Mouse (Mus musculus): ENCODE measurements around the gene Muc20. TPM values are rescaled to one million over a fixed set of nuclear protein-coding genes. Genes with fewer than 3 reads are reported as not detected.

The Muc20 gene
- total and polyA plus RNA-seq, 3 experiments, result 0.30 to 0.94 (median 0.47) TPM

DNA sequence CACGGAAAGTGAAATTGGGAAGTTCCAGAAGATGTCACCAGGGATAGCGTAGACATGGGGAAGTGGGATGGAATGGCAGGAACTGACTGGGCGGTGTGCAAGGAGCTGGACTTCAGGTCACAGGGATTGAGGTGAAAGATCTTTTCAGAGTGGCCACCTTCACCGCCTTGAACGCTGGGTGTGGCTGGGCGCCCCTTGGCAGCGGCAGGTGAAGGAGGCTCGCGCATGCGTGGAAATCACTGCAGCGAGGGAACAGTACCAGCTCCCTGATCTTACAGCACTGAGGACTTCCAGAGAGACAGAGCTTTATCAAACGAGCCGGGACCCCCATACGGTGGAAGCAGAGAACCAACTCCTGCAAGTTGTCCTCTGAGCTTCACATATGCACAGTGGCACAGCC, 17.3 kb upstream of the Muc20 start:
- TF ChIP-seq CTCF (IDR thresholded peaks at IDR 0.05) (no peak), POLR2A (IDR thresholded peaks at IDR 0.05; ENCODE audit: insufficient read depth, low read depth, low read length) (0 out of 2 replicates have a peak, but pooled peaks have one; percentile 28), EP300 (IDR thresholded peaks at IDR 0.05; ENCODE audit: insufficient read depth, low read depth, low read length) (no peak)
- 16% methylated on average over 14 of the region's 14 CpGs for WGBS
- Histone ChIP-seq H3K4me1 (ENCODE audit: control insufficient read depth, insufficient read depth, low read length) (peaks cover 5% of the 10 kb centered on the region), H3K36me3 (ENCODE audit: control insufficient read depth, insufficient read depth, low read length) (no peaks in the 10 kb centered on the region), H3K9ac (ENCODE audit: low read depth, low read length) (peak overlapping the region; percentile 56), H3K27ac (peak overlapping the region; percentile 63), H3K4me3 (peak overlapping the region; percentile 36), H3K27me3 (ENCODE audit: control insufficient read depth, insufficient read depth, low read length) (no peaks in the 10 kb centered on the region), H3K79me2 (replicated peaks; ENCODE audit: control insufficient read depth, insufficient read depth, low read length) (no peaks in the 10 kb centered on the region)
- intact Hi-C loops (cut with DNase I), result loop anchor here (2.0 to 5.0 kb wide), 5 partner anchors 38 to 343 kb away; no protein-coding TSS in a partner anchor
- peak; percentile 58 to 62 for DNase-seq

DNA sequence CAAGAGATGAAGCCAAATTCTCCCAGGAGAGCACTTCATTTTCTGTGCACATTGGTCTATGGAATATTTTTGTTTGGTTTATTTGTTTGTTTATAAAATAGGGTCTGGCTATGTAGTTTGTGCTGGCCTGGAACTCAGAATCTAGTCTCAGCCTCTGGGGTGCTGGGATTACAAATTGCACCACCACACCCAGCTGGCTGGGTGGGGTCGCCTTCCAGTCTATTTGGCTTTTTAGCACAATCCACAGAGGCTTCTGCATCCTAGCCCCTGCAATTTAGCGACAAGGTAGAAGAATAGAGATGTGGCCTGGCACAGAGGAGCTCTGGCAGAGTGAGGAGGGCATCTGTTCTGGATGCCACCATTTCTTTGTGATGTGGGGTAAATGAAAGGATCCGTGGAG, 16.5 kb upstream of the Muc20 start:
- DNase-seq, result peak; percentile 31 to 39
- peaks cover 5% of the 10 kb centered on the region for H3K4me1 ChIP-seq (ENCODE audit: control insufficient read depth, insufficient read depth, low read length)

DNA sequence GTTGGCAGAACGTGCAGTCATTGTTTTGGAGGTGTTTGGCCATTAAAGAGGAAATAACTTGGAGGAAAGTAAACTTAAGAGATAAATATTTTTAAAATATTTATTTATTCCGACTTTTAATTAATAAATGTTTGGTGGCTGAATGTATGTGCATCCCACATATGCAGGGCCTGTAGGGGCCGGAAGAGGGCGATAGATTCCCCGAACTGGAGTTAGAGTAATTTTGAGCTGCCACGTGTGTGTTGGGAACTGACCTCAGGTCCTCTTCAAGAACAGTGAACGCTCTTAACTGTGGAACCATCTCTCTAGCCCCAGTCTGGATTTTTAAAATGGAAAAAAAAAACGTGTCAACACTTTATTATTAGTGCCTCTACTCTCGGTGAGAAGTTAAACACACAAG, 16.1 kb upstream of the Muc20 start:
- no peak overlapping the region for H3K4me3 ChIP-seq

More for the DNA sequence above, 16.5 kb upstream of the Muc20 start:
- intact Hi-C loops (cut with DNase I), result loop anchor here (2.0 to 5.0 kb wide), 5 partner anchors 39 to 344 kb away; no protein-coding TSS in a partner anchor
- no peak overlapping the region for H3K9ac ChIP-seq (ENCODE audit: low read depth, low read length)
- no peaks in the 10 kb centered on the region for H3K79me2 ChIP-seq (replicated peaks; ENCODE audit: control insufficient read depth, insufficient read depth, low read length)
- no peaks in the 10 kb centered on the region for H3K36me3 ChIP-seq (ENCODE audit: control insufficient read depth, insufficient read depth, low read length)
- no peak overlapping the region for H3K4me3 ChIP-seq
- no peak for TF ChIP-seq EP300 (IDR thresholded peaks at IDR 0.05; ENCODE audit: insufficient read depth, low read depth, low read length)
- WGBS, result 72% methylated on average over 3 of the region's 3 CpGs
- peak overlapping the region; percentile 63 for H3K27ac ChIP-seq
- no peaks in the 10 kb centered on the region for H3K27me3 ChIP-seq (ENCODE audit: control insufficient read depth, insufficient read depth, low read length)

DNA sequence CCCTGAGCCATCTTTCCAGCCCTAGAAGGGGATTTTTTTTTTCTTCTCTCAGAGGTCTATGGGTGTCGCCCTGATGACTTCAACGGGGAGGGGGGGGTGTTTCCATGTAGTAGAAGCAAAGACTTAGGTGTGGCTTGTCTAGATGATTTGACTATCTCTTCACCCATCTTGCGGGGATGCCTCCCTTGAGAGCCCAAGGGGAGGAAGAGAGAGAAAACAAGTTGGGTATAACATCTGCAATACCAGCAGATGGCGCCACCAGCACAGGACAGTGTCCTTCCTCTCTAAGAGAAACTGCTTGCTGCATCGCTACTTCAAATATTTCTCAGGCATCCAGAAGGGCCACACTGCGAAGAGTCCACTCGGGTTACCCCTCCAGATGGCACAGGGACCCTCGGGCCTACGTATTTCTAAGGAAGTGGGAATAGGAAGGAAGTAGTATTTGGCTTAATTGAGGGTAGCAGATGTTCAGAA, 15.7 kb upstream of the Muc20 start:
- TF ChIP-seq POLR2A (IDR thresholded peaks at IDR 0.05; ENCODE audit: insufficient read depth, low read depth, low read length), result no peak
- peak; percentile 75 for TF ChIP-seq CTCF (IDR thresholded peaks at IDR 0.05)
- peak; percentile 85 for TF ChIP-seq EP300 (IDR thresholded peaks at IDR 0.05; ENCODE audit: insufficient read depth, low read depth, low read length)
- peaks cover 5% of the 10 kb centered on the region for H3K4me1 ChIP-seq (ENCODE audit: control insufficient read depth, insufficient read depth, low read length)
- H3K36me3 ChIP-seq (ENCODE audit: control insufficient read depth, insufficient read depth, low read length), result no peaks in the 10 kb centered on the region
- H3K27me3 ChIP-seq (ENCODE audit: control insufficient read depth, insufficient read depth, low read length), result no peaks in the 10 kb centered on the region
- no peak overlapping the region for H3K4me3 ChIP-seq
- DNase-seq, result peak; percentile 85 to 88
- intact Hi-C loops (cut with DNase I), result loop anchor here (5.0 kb wide), 4 partner anchors 39 to 344 kb away; no protein-coding TSS in a partner anchor
- H3K9ac ChIP-seq (ENCODE audit: low read depth, low read length), result no peak overlapping the region
- no peaks in the 10 kb centered on the region for H3K79me2 ChIP-seq (replicated peaks; ENCODE audit: control insufficient read depth, insufficient read depth, low read length)
- under 1% methylated on average over 9 of the region's 9 CpGs for WGBS
- peak overlapping the region; percentile 63 for H3K27ac ChIP-seq

More for the DNA sequence above, 16.1 kb upstream of the Muc20 start:
- peak in 1 of 2 experiments; percentile 48 for DNase-seq
- 34% methylated on average over 9 of the region's 9 CpGs for WGBS
- TF ChIP-seq POLR2A (IDR thresholded peaks at IDR 0.05; ENCODE audit: insufficient read depth, low read depth, low read length) (no peak), EP300 (IDR thresholded peaks at IDR 0.05; ENCODE audit: insufficient read depth, low read depth, low read length) (no peak), CTCF (IDR thresholded peaks at IDR 0.05) (no peak)
- no peaks in the 10 kb centered on the region for H3K36me3 ChIP-seq (ENCODE audit: control insufficient read depth, insufficient read depth, low read length)
- no peak overlapping the region for H3K9ac ChIP-seq (ENCODE audit: low read depth, low read length)
- intact Hi-C loops (cut with DNase I), result loop anchor here (5.0 kb wide), 4 partner anchors 39 to 344 kb away; no protein-coding TSS in a partner anchor
- peaks cover 5% of the 10 kb centered on the region for H3K4me1 ChIP-seq (ENCODE audit: control insufficient read depth, insufficient read depth, low read length)
- H3K27ac ChIP-seq, result peak overlapping the region; percentile 63
- no peaks in the 10 kb centered on the region for H3K79me2 ChIP-seq (replicated peaks; ENCODE audit: control insufficient read depth, insufficient read depth, low read length)
- H3K27me3 ChIP-seq (ENCODE audit: control insufficient read depth, insufficient read depth, low read length), result no peaks in the 10 kb centered on the region

DNA sequence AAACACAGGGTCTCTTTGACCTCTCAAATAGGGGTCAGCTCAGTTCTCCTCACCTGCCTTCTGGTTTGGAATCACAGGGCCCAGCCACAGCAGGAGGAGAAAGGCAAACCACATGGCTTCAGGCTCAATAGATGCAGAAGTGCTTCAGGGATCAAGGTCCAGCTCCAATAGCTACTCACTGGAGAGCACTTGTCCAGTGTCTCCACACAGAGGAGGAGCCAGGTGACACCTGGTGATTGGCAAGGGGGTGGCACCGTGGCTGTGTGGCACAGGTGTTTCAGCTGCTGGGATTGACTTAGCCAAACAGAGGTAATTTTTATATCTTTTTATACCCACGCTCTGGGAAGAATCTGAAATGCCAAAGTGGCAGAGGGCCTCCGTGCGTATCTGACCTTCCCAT, 13.1 kb upstream of the Muc20 start, which contains the start of gene Smbd1:
Smbd1 (minus strand) TSS at position 157 of the 400 bp plus-strand sequence.
- no peaks in the 10 kb centered on the region for H3K27me3 ChIP-seq (ENCODE audit: control insufficient read depth, insufficient read depth, low read length)
- WGBS, result 91% methylated on average over 4 of the region's 4 CpGs
- no peak for TF ChIP-seq CTCF (IDR thresholded peaks at IDR 0.05)
- no peak for TF ChIP-seq POLR2A (IDR thresholded peaks at IDR 0.05; ENCODE audit: insufficient read depth, low read depth, low read length)
- TF ChIP-seq EP300 (IDR thresholded peaks at IDR 0.05; ENCODE audit: insufficient read depth, low read depth, low read length), result no peak
- H3K4me3 ChIP-seq, result no peak within 1 kb of the TSS
- intact Hi-C loops (cut with DNase I), result loop anchor here (5.0 kb wide), 4 partner anchors 42 to 347 kb away; no protein-coding TSS in a partner anchor
- H3K27ac ChIP-seq, result peak within 1 kb of the TSS; percentile 21
- no peaks in the 10 kb centered on the region for H3K79me2 ChIP-seq (replicated peaks; ENCODE audit: control insufficient read depth, insufficient read depth, low read length)
- H3K36me3 ChIP-seq (ENCODE audit: control insufficient read depth, insufficient read depth, low read length), result no peaks in the 10 kb centered on the region
- H3K4me1 ChIP-seq (ENCODE audit: control insufficient read depth, insufficient read depth, low read length), result peaks cover 5% of the 10 kb centered on the region
- no peak for DNase-seq
- H3K9ac ChIP-seq (ENCODE audit: low read depth, low read length), result no peak within 1 kb of the TSS

DNA sequence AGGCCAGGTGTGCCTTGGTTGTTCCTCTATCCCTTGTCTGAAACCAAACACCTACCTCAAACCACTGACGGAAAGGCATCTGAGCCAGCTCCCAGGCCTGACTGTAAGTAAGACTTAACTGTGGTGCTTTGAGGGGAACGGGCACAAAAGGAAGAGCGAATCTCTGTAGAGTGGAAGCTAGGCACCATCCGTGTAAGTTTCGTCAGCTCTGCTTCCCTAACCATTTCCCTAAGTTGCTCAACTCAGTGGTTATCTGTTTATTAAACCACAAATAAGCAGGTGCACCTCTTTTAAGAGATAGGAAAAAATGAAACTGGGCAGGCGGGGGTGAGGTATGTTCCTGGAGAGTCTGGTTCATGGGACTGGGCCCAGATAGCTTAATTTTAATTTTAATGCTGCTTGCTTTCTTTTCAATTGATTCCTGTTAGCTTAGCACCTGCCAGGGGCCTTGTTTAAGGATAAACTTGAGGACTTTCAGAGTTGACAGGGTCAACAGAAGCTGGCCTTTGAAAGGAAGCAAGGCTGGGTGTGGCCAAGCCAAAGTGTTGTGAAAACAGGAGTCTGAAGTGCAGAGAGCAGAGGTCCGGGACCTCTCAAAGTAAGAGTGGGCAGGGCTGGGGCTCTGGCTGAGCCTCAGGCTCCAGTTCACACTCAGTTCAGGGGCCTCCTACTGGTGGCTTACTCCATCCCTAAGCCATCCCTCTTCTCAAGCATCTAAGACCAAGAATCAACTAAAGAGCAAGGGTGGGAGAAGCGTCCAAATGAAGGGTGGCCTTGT, 10.4 kb upstream of the Muc20 start:
- H3K79me2 ChIP-seq (replicated peaks; ENCODE audit: control insufficient read depth, insufficient read depth, low read length), result no peaks in the 10 kb centered on the region
- DNase-seq, result no peak
- intact Hi-C loops (cut with DNase I), result no loop called here
- H3K27ac ChIP-seq, result no peak overlapping the region
- no peaks in the 10 kb centered on the region for H3K36me3 ChIP-seq (ENCODE audit: control insufficient read depth, insufficient read depth, low read length)
- WGBS, result 79% methylated on average over 8 of the region's 8 CpGs
- H3K4me1 ChIP-seq (ENCODE audit: control insufficient read depth, insufficient read depth, low read length), result peaks cover 6% of the 10 kb centered on the region
- TF ChIP-seq CTCF (IDR thresholded peaks at IDR 0.05), result no peak
- no peak for TF ChIP-seq EP300 (IDR thresholded peaks at IDR 0.05; ENCODE audit: insufficient read depth, low read depth, low read length)
- no peak for TF ChIP-seq POLR2A (IDR thresholded peaks at IDR 0.05; ENCODE audit: insufficient read depth, low read depth, low read length)
- H3K9ac ChIP-seq (ENCODE audit: low read depth, low read length), result no peak overlapping the region
- H3K27me3 ChIP-seq (ENCODE audit: control insufficient read depth, insufficient read depth, low read length), result no peaks in the 10 kb centered on the region
- H3K4me3 ChIP-seq, result no peak overlapping the region

All from heart, adult 2 months (tissue).